Mouse (Mus musculus) testis, postnatal 10 days (tissue): Measurements from ENCODE around the gene Tenm4.

Source experiments
- DNase-seq: peaks from one replicate; pipeline ENCODE4 v3.0.0; 2021; ENCODE audit warnings: low spot score

Tenm4 gene

GRCm38 (mm10) chr7:96525344-96525743 is 354.3 kb downstream of the Tenm4 start:
- no peak for DNase-seq

GRCm38 (mm10) chr7:96530571-96531426 is 359.8 kb downstream of the Tenm4 start:
- DNase-seq: no peak

DNA sequence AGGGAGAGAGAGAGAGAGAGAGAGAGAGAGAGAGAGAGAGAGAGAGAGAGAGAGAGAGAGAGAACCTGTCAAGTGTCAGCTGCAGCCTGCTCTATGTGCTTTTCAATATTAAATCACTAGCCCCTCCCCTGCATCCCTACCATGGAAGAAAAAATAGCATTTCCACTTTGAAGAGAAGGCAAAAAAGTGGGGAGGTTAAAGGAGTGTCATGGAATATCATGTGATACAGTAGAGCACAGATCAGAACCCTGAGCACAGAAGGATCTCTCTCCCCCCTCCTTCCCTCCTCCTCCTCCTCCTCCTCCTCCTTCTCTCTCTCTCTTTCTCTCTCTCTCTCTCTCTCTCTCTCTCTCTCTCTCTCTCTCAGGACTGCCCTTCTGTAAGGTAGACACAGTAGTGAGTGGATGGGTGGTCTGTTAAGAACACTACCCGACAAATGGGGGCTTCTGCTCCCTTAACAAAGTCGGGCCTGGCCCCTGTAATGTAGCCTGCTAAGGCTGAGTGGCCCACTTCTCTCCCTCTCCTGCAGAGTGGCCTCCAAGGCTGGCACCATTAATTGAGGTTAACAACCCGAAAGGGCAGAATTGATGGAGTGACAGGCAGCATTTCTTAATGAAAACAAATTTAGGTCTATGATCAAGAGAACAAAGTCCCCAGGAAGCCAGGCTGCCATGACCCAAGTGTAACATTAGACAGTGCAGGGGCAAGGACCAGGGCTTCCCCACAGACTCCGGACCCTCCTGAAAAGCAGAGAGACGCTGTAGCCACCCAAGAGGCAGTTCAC is 361.1 kb downstream of the Tenm4 start:
- no peak for DNase-seq

DNA sequence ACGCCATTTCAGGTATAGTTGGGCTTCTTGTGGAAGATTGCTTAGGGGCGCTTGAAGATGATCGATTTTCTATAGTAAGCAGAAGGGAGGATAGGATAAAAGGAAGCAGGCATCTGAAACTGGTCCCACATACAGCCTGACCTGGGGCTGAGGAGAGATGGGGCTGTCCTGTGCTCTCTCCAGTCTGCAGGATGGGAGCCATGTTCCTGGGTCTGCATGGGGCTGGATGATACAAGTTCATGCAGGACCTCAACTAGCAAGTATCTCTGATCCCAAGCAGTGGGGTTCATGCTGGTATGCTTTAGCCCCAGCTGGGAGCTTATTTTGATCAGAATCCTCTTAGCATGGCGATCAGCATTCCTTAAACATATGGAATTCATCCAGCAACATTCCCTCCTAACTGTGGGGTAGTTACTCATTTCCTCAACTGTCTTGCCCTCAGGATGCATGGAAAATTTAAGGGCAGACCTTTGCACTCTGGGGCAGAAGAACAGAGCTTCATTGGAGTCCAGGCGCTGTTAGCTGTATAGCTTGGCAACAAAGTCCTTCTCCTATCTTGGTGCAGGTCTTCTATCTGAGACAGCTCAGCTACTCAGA is 361.9 kb downstream of the Tenm4 start:
- DNase-seq: no peak

GRCm38 (mm10) chr7:96536313-96536880 is 365.4 kb downstream of the Tenm4 start:
- DNase-seq: no peak

GRCm38 (mm10) chr7:96539248-96540034 is 368.4 kb downstream of the Tenm4 start:
- DNase-seq: no peak

GRCm38 (mm10) chr7:96540458-96541096 is 369.5 kb downstream of the Tenm4 start:
- DNase-seq: no peak

DNA sequence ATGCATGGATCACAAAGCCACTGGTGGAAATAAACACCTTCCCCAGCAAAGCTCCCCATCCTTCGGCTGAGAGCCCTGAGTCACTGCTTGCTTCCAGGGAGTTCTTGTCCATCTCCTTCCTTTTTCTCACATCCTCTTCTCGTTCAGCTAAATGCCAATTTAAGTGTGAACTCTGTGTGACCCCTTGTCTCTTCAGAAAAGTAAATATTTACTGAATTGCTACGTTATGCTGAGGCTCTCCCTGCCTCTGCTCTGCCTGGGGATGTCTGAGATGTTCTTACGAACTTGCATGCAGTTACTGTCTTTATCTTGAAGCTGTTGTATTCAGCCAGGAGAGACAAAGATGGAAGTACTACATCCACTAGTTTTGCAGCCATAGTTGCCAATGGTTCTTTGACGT is 374.9 kb downstream of the Tenm4 start:
- no peak for DNase-seq

GRCm38 (mm10) chr7:96551809-96552208 is 380.8 kb downstream of the Tenm4 start:
- DNase-seq: no peak

- DNase-seq: no peak
These were observed 381.3 kb downstream of the Tenm4 start for GRCm38 (mm10) chr7:96552292-96552860.

GRCm38 (mm10) chr7:96554277-96554690 is 383.2 kb downstream of the Tenm4 start:
- peak; percentile 49 for DNase-seq

- no peak for DNase-seq
These were observed 384.2 kb downstream of the Tenm4 start for GRCm38 (mm10) chr7:96555294-96555693.

DNA sequence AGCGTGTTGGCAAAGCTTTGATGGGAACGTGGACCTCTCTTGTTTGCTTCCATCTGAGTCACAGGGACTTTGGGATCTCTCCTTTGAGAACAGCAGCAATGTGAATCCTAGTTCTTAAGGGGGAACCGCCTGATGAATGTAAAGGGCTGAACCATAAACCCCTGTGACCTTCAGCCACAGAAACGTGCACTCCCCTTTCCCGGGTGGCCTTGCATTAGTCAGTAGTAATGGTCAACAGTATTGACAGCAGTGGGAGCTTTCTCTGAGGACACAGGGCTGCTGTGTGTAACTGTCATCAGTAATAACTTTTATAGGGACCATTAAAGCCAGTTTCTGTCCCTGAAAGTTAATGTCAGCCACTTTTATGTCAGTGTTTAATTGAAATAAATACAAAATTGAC is 385.7 kb downstream of the Tenm4 start:
- DNase-seq: no peak

- no peak for DNase-seq
These were observed 391.8 kb downstream of the Tenm4 start for GRCm38 (mm10) chr7:96562890-96563289.

DNA sequence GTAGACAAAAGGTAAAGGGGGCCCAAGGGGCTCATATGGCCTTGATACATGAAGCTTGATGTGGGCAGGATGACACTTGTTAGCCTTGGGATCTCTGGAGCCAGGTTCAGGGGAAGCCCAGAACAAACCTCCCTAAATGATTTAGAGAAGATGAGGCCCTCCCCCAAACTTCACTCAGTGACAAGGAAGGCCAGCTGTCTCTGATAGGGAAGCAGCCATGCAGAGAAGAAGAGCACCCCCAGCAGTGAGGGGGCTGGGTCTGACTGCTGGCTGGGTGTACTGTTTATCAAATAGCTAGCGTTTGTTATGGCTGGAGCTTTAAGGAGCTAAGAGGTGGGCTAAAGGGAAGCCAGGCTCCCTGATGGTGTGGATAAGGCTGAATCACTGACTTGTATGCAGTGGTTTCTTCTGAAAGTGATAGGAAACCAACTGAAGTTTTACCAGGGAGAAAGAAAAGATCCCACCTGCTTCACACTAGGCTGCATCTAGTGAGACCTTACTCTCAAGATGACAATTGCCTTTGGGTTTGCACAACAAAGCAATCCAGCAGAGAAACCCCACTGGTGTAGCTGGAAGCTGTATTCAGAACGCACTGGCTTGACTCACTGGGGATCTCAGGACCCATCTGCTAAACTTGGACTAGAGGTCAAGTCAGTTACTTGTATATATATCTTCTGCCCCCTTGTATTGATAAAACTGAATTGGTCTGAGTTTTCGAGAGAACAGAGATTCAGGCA is 392.5 kb downstream of the Tenm4 start:
- DNase-seq: no peak

DNA sequence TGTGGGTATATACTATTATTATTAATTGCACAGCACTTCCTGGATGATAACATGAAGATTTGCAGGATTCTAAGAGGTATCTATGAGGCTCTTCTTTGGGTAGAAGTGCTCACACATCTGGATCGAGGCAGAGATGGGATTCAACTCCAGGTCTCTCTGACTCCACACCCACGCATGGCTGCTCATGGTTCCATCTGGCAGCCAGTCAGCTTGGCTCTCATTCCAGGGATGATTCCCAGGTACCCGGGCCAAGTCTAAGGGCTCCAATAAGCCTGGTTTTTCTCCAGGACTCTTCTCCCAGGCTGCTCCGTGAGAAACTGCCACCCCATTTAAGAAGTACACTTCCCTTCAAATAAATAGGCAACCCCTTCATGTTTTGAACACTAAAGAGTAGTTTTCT is 394.8 kb downstream of the Tenm4 start:
- DNase-seq: peak; percentile 64

DNA sequence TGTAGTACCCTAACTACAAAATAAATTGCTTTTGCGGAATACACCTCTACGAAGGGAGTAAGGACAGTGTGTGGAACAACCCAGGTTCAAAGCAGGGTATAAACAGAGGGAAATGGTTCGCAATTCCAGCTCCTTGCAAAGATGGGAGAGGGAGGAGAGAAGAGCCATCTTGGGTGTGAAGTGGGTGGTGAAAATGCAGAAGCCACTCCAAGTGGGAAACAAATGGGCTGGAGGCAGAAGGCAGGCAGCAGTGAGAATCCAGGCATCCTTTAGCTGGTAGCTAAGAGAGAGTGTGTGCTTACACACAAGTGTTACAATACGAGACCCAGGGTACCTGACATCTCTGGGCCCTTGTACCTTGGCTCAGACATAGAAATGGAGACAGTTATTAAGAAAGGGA is 395.2 kb downstream of the Tenm4 start:
- no peak for DNase-seq

DNA sequence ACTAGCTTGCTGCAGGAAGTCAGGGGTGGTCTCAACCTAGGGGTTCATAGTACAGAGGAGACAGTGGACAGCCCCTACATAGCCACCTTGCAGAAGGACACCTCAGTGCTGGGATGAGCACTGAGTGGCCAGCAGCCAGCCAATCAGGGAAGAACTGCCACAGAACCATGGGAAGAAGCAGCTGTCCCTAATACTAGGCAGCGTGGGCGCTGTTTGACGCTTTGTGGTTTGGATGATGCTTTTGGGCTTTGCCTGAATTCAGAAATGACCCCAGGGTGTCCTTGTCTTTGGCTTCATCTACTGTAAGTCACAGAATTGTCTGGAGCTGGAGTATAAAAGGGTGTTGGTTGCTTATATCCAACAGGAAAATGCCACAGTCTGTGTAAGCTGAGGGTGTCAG is 397.0 kb downstream of the Tenm4 start:
- no peak for DNase-seq

- DNase-seq: no peak
These were observed 399.9 kb downstream of the Tenm4 start for GRCm38 (mm10) chr7:96570965-96571364.

- no peak for DNase-seq
These were observed 401.9 kb downstream of the Tenm4 start for GRCm38 (mm10) chr7:96572995-96573394.
